Mouse (Mus musculus) thymus, adult 2 months (tissue): ENCODE data around the gene Ptpn12.

ENCODE experiments used
- CTCF ChIP-seq: fragments of 200-500 bp; IDR thresholded peaks from 2 replicates; pipeline ENCODE4 v1.5.1; 2012; ENCODE audit warnings: mild to moderate bottlenecking, control low read depth, low read length, moderate library complexity, borderline replicate concordance; ENCODE audit not compliant: control insufficient read depth, poor library complexity, insufficient read depth; ENCODE audit errors: extremely low read depth
- POLR2A ChIP-seq: fragments of 200-500 bp; IDR thresholded peaks from 2 replicates; pipeline ENCODE4 v1.6.1; 2012; ENCODE audit warnings: mild to moderate bottlenecking, low read length, control low read depth, moderate library complexity; ENCODE audit not compliant: control insufficient read depth, poor library complexity, insufficient read depth; ENCODE audit errors: extremely low read depth

GRCm38 (mm10) chr5:20986271-20986670 lies 69.4 kb downstream of the Ptpn12 start:
- TF ChIP-seq CTCF, result no peak
- no peak for TF ChIP-seq POLR2A
